Mouse (Mus musculus): ENCODE measurements around the gene Spaca4.

DNA sequence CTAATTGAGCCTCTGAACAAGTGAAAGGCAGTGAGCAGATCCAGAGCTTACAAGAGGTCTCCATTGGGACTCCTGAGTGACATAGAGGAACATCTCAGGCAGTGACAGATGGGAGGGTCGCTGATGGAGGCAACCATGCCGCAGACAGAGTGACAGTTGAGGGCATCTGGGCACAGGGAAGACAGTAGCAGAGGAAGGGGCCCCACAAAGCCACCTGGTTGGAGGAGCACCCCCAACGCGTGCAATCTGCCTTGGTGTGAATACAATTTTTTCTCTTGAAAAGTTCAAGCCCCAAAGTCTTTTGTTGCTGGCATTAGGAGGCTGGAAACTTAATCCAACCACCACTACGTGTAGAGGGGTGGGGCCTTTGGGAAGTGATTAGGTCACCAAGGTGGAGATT lies 34.5 kb upstream of the Spaca4 start:
- TF ChIP-seq EP300 (IDR thresholded peaks at IDR 0.05; ENCODE audit: low read depth) (no peak), CTCF (IDR thresholded peaks at IDR 0.05; ENCODE audit: low read depth) (no peak)
